Mouse (Mus musculus): Measurements from ENCODE around the gene Actn1. TPM values are rescaled to one million over a fixed set of nuclear protein-coding genes. Genes with fewer than 3 reads are reported as not detected.
A peak's percentile ranks its signal among the peaks of the same experiment; 100 is the strongest.
"Not testable (repeated sequence)": the region's sequence is repeated elsewhere in the genome, so short reads cannot be mapped to it uniquely, and the experiment has no call there.

Gene Actn1
- polyA plus RNA-seq, 1 experiment from 2014 or later: 279 TPM

- TF ChIP-seq CTCF (IDR thresholded peaks at IDR 0.05): no peak
- CTCF ChIA-PET: no interaction called here
- in situ Hi-C loops (cut with MboI; ENCODE audit: low pct_unique_long_range_greater_than_20kb): no loop called here
- H3K27me3 ChIP-seq: no peaks in the 10 kb centered on the region
- POLR2A ChIA-PET: no interaction called here
- no peak for DNase-seq (ENCODE audit: low read depth, low spot score)
- no peak for ATAC-seq
Observed at GRCm38 (mm10) chr12:80278866-80279265, 18.7 kb upstream of the Actn1 start.

GRCm38 (mm10) chr12:80277428-80277827 lies 17.3 kb upstream of the Actn1 start:
- in situ Hi-C loops (cut with MboI; ENCODE audit: low pct_unique_long_range_greater_than_20kb): no loop called here
- ATAC-seq: no peak
- DNase-seq (ENCODE audit: low read depth, low spot score): no peak
- TF ChIP-seq CTCF (IDR thresholded peaks at IDR 0.05): no peak
- POLR2A ChIA-PET: no interaction called here
- CTCF ChIA-PET: no interaction called here
- no peaks in the 10 kb centered on the region for H3K27me3 ChIP-seq

- POLR2A ChIA-PET: no interaction called here
- H3K27me3 ChIP-seq: no peaks in the 10 kb centered on the region
- TF ChIP-seq CTCF (IDR thresholded peaks at IDR 0.05): no peak
- DNase-seq (ENCODE audit: low read depth, low spot score) (no peak), ATAC-seq (no peak)
- CTCF ChIA-PET: no interaction called here
- in situ Hi-C loops (cut with MboI; ENCODE audit: low pct_unique_long_range_greater_than_20kb): no loop called here
Observed at GRCm38 (mm10) chr12:80275187-80275820, 15.1 kb upstream of the Actn1 start.

GRCm38 (mm10) chr12:80273020-80273686 lies 13.0 kb upstream of the Actn1 start:
- in situ Hi-C loops (cut with MboI; ENCODE audit: low pct_unique_long_range_greater_than_20kb): no loop called here
- ChIA-PET POLR2A (no interaction called here), CTCF (no interaction called here)
- no peaks in the 10 kb centered on the region for H3K27me3 ChIP-seq
- TF ChIP-seq CTCF (IDR thresholded peaks at IDR 0.05): no peak
- DNase-seq (ENCODE audit: low read depth, low spot score) (no peak), ATAC-seq (no peak)

- no peak for TF ChIP-seq CTCF (IDR thresholded peaks at IDR 0.05)
- ChIA-PET CTCF (interaction anchor here (1.0 to 1.5 kb wide), 3 partner anchors 9 to 98 kb away, joined by 3 to 4 read pairs (median 3); no protein-coding TSS in a partner anchor), POLR2A (no interaction called here)
- ATAC-seq (no peak), DNase-seq (ENCODE audit: low read depth, low spot score) (no peak)
- in situ Hi-C loops (cut with MboI; ENCODE audit: low pct_unique_long_range_greater_than_20kb): no loop called here
- no peaks in the 10 kb centered on the region for H3K27me3 ChIP-seq
Observed at GRCm38 (mm10) chr12:80271806-80272205, 11.6 kb upstream of the Actn1 start.

- ATAC-seq: no peak
- CTCF ChIA-PET: interaction anchor here (1.0 to 1.1 kb wide), 2 partner anchors 16 to 98 kb away, joined by 3 read pairs; no protein-coding TSS in a partner anchor
Observed at GRCm38 (mm10) chr12:80270924-80271323, 10.8 kb upstream of the Actn1 start.

GRCm38 (mm10) chr12:80269303-80269702 lies 9.1 kb upstream of the Actn1 start:
- in situ Hi-C loops (cut with MboI; ENCODE audit: low pct_unique_long_range_greater_than_20kb): loop anchor here (10.0 kb wide), 1 partner anchor 85 kb away; no protein-coding TSS in a partner anchor
- ATAC-seq (no peak), DNase-seq (ENCODE audit: low read depth, low spot score) (no peak)
- ChIA-PET CTCF (interaction anchor here (1.3 kb wide), 1 partner anchor 14 kb away, joined by 3 read pairs; no protein-coding TSS in a partner anchor), POLR2A (no interaction called here)
- H3K27me3 ChIP-seq: no peaks in the 10 kb centered on the region
- TF ChIP-seq CTCF (IDR thresholded peaks at IDR 0.05): no peak

More at GRCm38 (mm10) chr12:80270924-80271323, 10.8 kb upstream of the Actn1 start:
- DNase-seq (ENCODE audit: low read depth, low spot score): no peak
- POLR2A ChIA-PET: interaction anchor here (0.7 kb wide), 1 partner anchor 19 kb away, joined by 7 read pairs; no protein-coding TSS in a partner anchor
- TF ChIP-seq CTCF (IDR thresholded peaks at IDR 0.05): no peak
- in situ Hi-C loops (cut with MboI; ENCODE audit: low pct_unique_long_range_greater_than_20kb): no loop called here
- H3K27me3 ChIP-seq: no peaks in the 10 kb centered on the region

GRCm38 (mm10) chr12:80267962-80268361 lies 7.8 kb upstream of the Actn1 start:
- DNase-seq (ENCODE audit: low read depth, low spot score) (no peak), ATAC-seq (no peak)
- in situ Hi-C loops (cut with MboI; ENCODE audit: low pct_unique_long_range_greater_than_20kb): loop anchor here (10.0 kb wide), 1 partner anchor 87 kb away; no protein-coding TSS in a partner anchor
- ChIA-PET POLR2A (interaction anchor here (0.5 kb wide), 1 partner anchor 19 kb away, joined by 6 read pairs; no protein-coding TSS in a partner anchor), CTCF (no interaction called here)
- no peaks in the 10 kb centered on the region for H3K27me3 ChIP-seq
- no peak for TF ChIP-seq CTCF (IDR thresholded peaks at IDR 0.05)

GRCm38 (mm10) chr12:80264388-80264787 lies 4.2 kb upstream of the Actn1 start:
- POLR2A ChIA-PET; CTCF ChIA-PET; H3K27me3 ChIP-seq; DNase-seq (ENCODE audit: low read depth, low spot score); ATAC-seq: not testable (repeated sequence)
- in situ Hi-C loops (cut with MboI; ENCODE audit: low pct_unique_long_range_greater_than_20kb): loop anchor here (10.0 kb wide), 1 partner anchor 90 kb away; no protein-coding TSS in a partner anchor

GRCm38 (mm10) chr12:80260744-80261695 lies 849 bp upstream of the Actn1 start:
- DNase-seq (ENCODE audit: low read depth, low spot score): no peak
- no peak for TF ChIP-seq CTCF (IDR thresholded peaks at IDR 0.05)
- in situ Hi-C loops (cut with MboI; ENCODE audit: low pct_unique_long_range_greater_than_20kb): loop anchor here (10.0 kb wide), 1 partner anchor 94 kb away; no protein-coding TSS in a partner anchor
- ChIA-PET CTCF (interaction anchor here (1.3 to 1.7 kb wide), 3 partner anchors 106 to 116 kb away, joined by 3 to 5 read pairs (median 3); no protein-coding TSS in a partner anchor), POLR2A (interaction anchor here (0.6 to 1.6 kb wide), 3 partner anchors 91 to 114 kb away, joined by 3 to 8 read pairs (median 3); no protein-coding TSS in a partner anchor)
- ATAC-seq: peak; percentile 27
- no peaks in the 10 kb centered on the region for H3K27me3 ChIP-seq
